Mouse (Mus musculus) kidney, postnatal 4 days (tissue): ENCODE results near the gene Hist3h2ba.
A peak's percentile ranks its signal among the peaks of the same experiment; 100 is the strongest.

Experiments used
- DNase-seq, 2 experiments: peaks; one replicate each; pipeline ENCODE4 v3.0.0; 2021; ENCODE audit warnings: mixed read lengths in 2 of 2

Gene Hist3h2ba

GRCm38 (mm10) chr11:58990141-58990540 lies 41.4 kb downstream of the Hist3h2ba start:
- no peak for DNase-seq

GRCm38 (mm10) chr11:58990794-58991193 lies 42.1 kb downstream of the Hist3h2ba start:
- DNase-seq, result no peak

- DNase-seq, result no peak
Measured at GRCm38 (mm10) chr11:58991911-58992310, 43.2 kb downstream of the Hist3h2ba start.

- DNase-seq, result no peak
Measured at GRCm38 (mm10) chr11:58993091-58993670, 44.5 kb downstream of the Hist3h2ba start.

- peak; percentile 75 to 85 for DNase-seq
Measured at GRCm38 (mm10) chr11:58994337-58994826, 45.7 kb downstream of the Hist3h2ba start.

GRCm38 (mm10) chr11:58995061-58995806 lies 46.5 kb downstream of the Hist3h2ba start:
- no peak for DNase-seq

GRCm38 (mm10) chr11:58995807-58996370 lies 47.2 kb downstream of the Hist3h2ba start:
- no peak for DNase-seq

- no peak for DNase-seq
Measured at GRCm38 (mm10) chr11:58997541-58997940, 48.8 kb downstream of the Hist3h2ba start.
